Mouse (Mus musculus) myocyte (in vitro differentiated cells): ENCODE measurements at regions not wholly inside any gene's neighbourhood (a gene's known extent, or its start where the extent isn't known, plus 50 kb on each side); places are given as distances from the start of the nearest gene placed in this dataset.

Experiments used
- H3K27me3 ChIP-seq: one replicate; pipeline ENCODE4 v1.6.1; 2011; ENCODE audit not compliant: control insufficient read depth, insufficient read depth, insufficient read length
- H3K36me3 ChIP-seq: one replicate; pipeline ENCODE4 v1.6.1; 2011; ENCODE audit not compliant: control insufficient read depth, insufficient read depth
- H3K4me2 ChIP-seq: one replicate; pipeline ENCODE4 v1.6.1; 2011; ENCODE audit warnings: low read depth, control low read depth
- H3K4me3 ChIP-seq: one replicate; pipeline ENCODE4 v1.5.1; 2011; ENCODE audit warnings: mild to moderate bottlenecking, control low read depth, moderate library complexity
- H3K79me2 ChIP-seq: one replicate; pipeline ENCODE4 v1.6.1; 2011; ENCODE audit not compliant: control insufficient read depth, insufficient read depth
- H3ac ChIP-seq: one replicate; pipeline ENCODE4 v1.6.1; 2011; ENCODE audit not compliant: control insufficient read depth, insufficient read length
- CEBPB ChIP-seq: IDR thresholded peaks from 2 replicates; pipeline ENCODE4 v1.6.1; 2011; ENCODE audit warnings: mild to moderate bottlenecking, moderate library complexity; ENCODE audit not compliant: poor library complexity, insufficient read depth, severe bottlenecking
- E2F4 ChIP-seq: IDR thresholded peaks from one replicate; pipeline ENCODE4 v1.6.1; 2011; ENCODE audit warnings: mild to moderate bottlenecking, control low read depth, moderate library complexity; ENCODE audit not compliant: insufficient read depth
- MAX ChIP-seq: IDR thresholded peaks from one replicate; pipeline ENCODE4 v1.6.1; 2011; ENCODE audit warnings: low read depth, mild to moderate bottlenecking, control low read depth
- MYOD1 ChIP-seq, 3 experiments: IDR thresholded peaks; one replicate each; pipeline ENCODE4 v1.6.1; 2011; ENCODE audit warnings: control low read depth in 2 of 3, low read depth in 2 of 3, mild to moderate bottlenecking in 2 of 3, moderate library complexity in 1 of 3; ENCODE audit not compliant: insufficient read length in 2 of 3, control insufficient read depth in 1 of 3
- MYOG ChIP-seq, 3 experiments: IDR thresholded peaks; one replicate each; pipeline ENCODE4 v1.6.1; 2011; ENCODE audit warnings: control low read depth in 2 of 3, low read depth in 2 of 3, mild to moderate bottlenecking in 2 of 3; ENCODE audit not compliant: insufficient read length in 2 of 3, control insufficient read depth in 1 of 3, insufficient read depth in 1 of 3
- POLR2A ChIP-seq: IDR thresholded peaks from one replicate; pipeline ENCODE4 v1.6.1; 2011; ENCODE audit warnings: low read depth, mild to moderate bottlenecking, control low read depth, moderate library complexity; ENCODE audit not compliant: insufficient read length
- POLR2AphosphoS2 ChIP-seq: IDR thresholded peaks from one replicate; pipeline ENCODE4 v1.6.1; 2011; ENCODE audit warnings: low read depth, control low read depth; ENCODE audit not compliant: insufficient read length
- REST ChIP-seq: IDR thresholded peaks from one replicate; pipeline ENCODE4 v1.6.1; 2011; ENCODE audit warnings: mild to moderate bottlenecking, control low read depth, moderate library complexity; ENCODE audit not compliant: insufficient read depth, insufficient read length
- SRF ChIP-seq: IDR thresholded peaks from one replicate; pipeline ENCODE4 v1.6.1; 2011; ENCODE audit warnings: low read depth; ENCODE audit not compliant: control insufficient read depth, insufficient read length
- TCF12 ChIP-seq: IDR thresholded peaks from one replicate; pipeline ENCODE4 v1.6.1; 2011; ENCODE audit warnings: mild to moderate bottlenecking, control low read depth; ENCODE audit not compliant: poor library complexity, insufficient read depth, severe bottlenecking
- TCF3 ChIP-seq: IDR thresholded peaks from one replicate; pipeline ENCODE4 v1.6.1; 2011; ENCODE audit warnings: low read depth, control low read depth; ENCODE audit not compliant: insufficient read length
- USF1 ChIP-seq: IDR thresholded peaks from one replicate; pipeline ENCODE4 v1.6.1; 2011; ENCODE audit warnings: low read depth, mild to moderate bottlenecking, control low read depth, moderate library complexity

- Histone ChIP-seq H3ac (no peak overlapping the region), H3K36me3 (no peaks in the 10 kb centered on the region), H3K79me2 (no peaks in the 10 kb centered on the region), H3K4me2 (no peak overlapping the region), H3K27me3 (no peaks in the 10 kb centered on the region), H3K4me3 (no peak overlapping the region)
- TF ChIP-seq TCF12 = no peak
These were observed 232.8 kb downstream of the Sipa1l2 start for GRCm38 (mm10) chr8:125336799-125337198.

- TF ChIP-seq MYOD1 (IDR thresholded peaks at IDR 0.05; ENCODE audit: control insufficient read depth in 1 of 3, insufficient read length in 2 of 3, low read depth in 2 of 3) (no peak), CEBPB (no peak), REST (no peak), SRF (no peak), E2F4 (no peak), USF1 (no peak), TCF12 (no peak), MAX (no peak), MYOG (IDR thresholded peaks at IDR 0.05; ENCODE audit: control insufficient read depth in 1 of 3, insufficient read depth in 1 of 3, insufficient read length in 2 of 3, low read depth in 2 of 3) (no peak), POLR2A (no peak), TCF3 (no peak), POLR2AphosphoS2 (no peak)
- no peak overlapping the region for H3K4me3 ChIP-seq
These were observed 233.8 kb downstream of the Sipa1l2 start for GRCm38 (mm10) chr8:125335575-125336370.

GRCm38 (mm10) chr8:125335171-125335570, 234.4 kb downstream of the Sipa1l2 start:
- Histone ChIP-seq H3K4me3 (no peak overlapping the region), H3K36me3 (no peaks in the 10 kb centered on the region), H3K4me2 (no peak overlapping the region), H3ac (no peak overlapping the region), H3K27me3 (no peaks in the 10 kb centered on the region), H3K79me2 (no peaks in the 10 kb centered on the region)
- TF ChIP-seq MYOG (IDR thresholded peaks at IDR 0.05; ENCODE audit: control insufficient read depth in 1 of 3, insufficient read depth in 1 of 3, insufficient read length in 2 of 3, low read depth in 2 of 3) = no peak
- no peak for TF ChIP-seq USF1
- TF ChIP-seq CEBPB = no peak
- no peak for TF ChIP-seq TCF3
- no peak for TF ChIP-seq SRF
- no peak for TF ChIP-seq REST
- no peak for TF ChIP-seq MYOD1 (IDR thresholded peaks at IDR 0.05; ENCODE audit: control insufficient read depth in 1 of 3, insufficient read length in 2 of 3, low read depth in 2 of 3)
- no peak for TF ChIP-seq POLR2AphosphoS2
- no peak for TF ChIP-seq TCF12
- TF ChIP-seq POLR2A = no peak
- no peak for TF ChIP-seq E2F4
- TF ChIP-seq MAX = no peak

More at GRCm38 (mm10) chr8:125335575-125336370, 233.8 kb downstream of the Sipa1l2 start:
- no peaks in the 10 kb centered on the region for H3K79me2 ChIP-seq
- H3K4me2 ChIP-seq = no peak overlapping the region
- H3K27me3 ChIP-seq = no peaks in the 10 kb centered on the region
- no peaks in the 10 kb centered on the region for H3K36me3 ChIP-seq
- H3ac ChIP-seq = no peak overlapping the region

- TF ChIP-seq E2F4 (no peak), MAX (no peak), TCF3 (no peak), TCF12 (no peak), SRF (no peak), MYOD1 (IDR thresholded peaks at IDR 0.05; ENCODE audit: control insufficient read depth in 1 of 3, insufficient read length in 2 of 3, low read depth in 2 of 3) (no peak), REST (no peak), CEBPB (no peak)
- Histone ChIP-seq H3K79me2 (no peaks in the 10 kb centered on the region), H3K27me3 (no peaks in the 10 kb centered on the region), H3ac (no peak overlapping the region), H3K36me3 (no peaks in the 10 kb centered on the region), H3K4me3 (no peak overlapping the region), H3K4me2 (no peak overlapping the region)
These were observed 239.0 kb downstream of the Sipa1l2 start for GRCm38 (mm10) chr8:125330638-125331037.

- no peaks in the 10 kb centered on the region for H3K36me3 ChIP-seq
- no peak overlapping the region for H3K4me3 ChIP-seq
- no peaks in the 10 kb centered on the region for H3K79me2 ChIP-seq
- TF ChIP-seq SRF (no peak), POLR2AphosphoS2 (no peak), MYOD1 (IDR thresholded peaks at IDR 0.05; ENCODE audit: control insufficient read depth in 1 of 3, insufficient read length in 2 of 3, low read depth in 2 of 3) (no peak), CEBPB (no peak), USF1 (no peak), E2F4 (no peak), POLR2A (no peak), REST (no peak), TCF3 (no peak), MYOG (IDR thresholded peaks at IDR 0.05; ENCODE audit: control insufficient read depth in 1 of 3, insufficient read depth in 1 of 3, insufficient read length in 2 of 3, low read depth in 2 of 3) (no peak), MAX (no peak), TCF12 (no peak)
- no peaks in the 10 kb centered on the region for H3K27me3 ChIP-seq
- no peak overlapping the region for H3ac ChIP-seq
- H3K4me2 ChIP-seq = no peak overlapping the region
These were observed 241.0 kb downstream of the Sipa1l2 start for GRCm38 (mm10) chr8:125328650-125329049.
